1 mouse cellular context compared by ENCODE assay signal in the genomic region with DNA sequence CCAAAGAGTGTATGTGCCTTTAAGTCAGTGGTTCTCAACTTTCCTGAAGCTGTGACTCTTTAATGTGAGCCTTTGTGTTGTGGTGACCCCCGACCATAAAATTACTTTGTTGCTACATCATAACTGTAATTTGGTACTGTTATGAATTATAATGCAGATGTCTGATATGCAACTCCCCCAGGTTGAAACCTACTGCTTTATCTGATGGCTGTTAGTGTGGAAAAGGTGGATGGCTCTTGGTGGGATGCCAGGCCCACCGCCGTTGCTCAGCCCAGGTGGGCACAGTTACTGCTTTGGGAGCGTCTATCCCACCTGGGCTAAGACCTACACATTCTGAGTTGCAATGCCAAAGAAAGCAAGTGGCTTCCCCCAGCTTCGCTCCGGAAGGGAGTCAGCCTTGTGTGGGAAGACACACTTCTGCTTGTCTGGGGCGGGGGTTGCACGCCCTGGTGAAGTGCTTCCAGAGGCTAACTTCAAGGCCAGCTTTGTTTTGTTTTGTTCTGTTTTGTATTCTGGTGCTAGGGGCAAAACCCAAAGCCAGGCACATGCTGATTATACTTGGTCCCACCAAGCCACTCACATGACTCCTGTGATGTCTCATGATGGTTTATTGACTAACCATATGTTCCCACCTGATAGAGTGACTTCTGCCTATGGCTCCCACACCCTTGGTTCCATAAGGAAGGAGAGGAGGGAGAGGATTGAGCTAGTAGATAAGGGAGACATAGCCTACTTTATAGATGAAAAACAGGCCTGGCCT.
TF ChIP-seq lines count a peak whose summit lies in the region.

No protein-coding gene starts in this region.

TF ChIP-seq in MEL, 35 proteins besides CTCF, POLR2A, EP300 and RAD21 (continued from another document):
- TF ChIP-seq MEF2A (IDR thresholded peaks at IDR 0.05; ENCODE audit: extremely low read depth, insufficient replicate concordance, low read depth, low read length, poor library complexity, severe bottlenecking) (no peak), MAFK (IDR thresholded peaks at IDR 0.05; ENCODE audit: borderline replicate concordance, low read depth, low read length) (no peak), ETS1 (IDR thresholded peaks at IDR 0.05; ENCODE audit: low read depth, low read length) (peak; percentile 59; the same call in 1 of the 2 replicates), MAX (IDR thresholded peaks at IDR 0.05; ENCODE audit: low read length) (peak; percentile 46; the same call in 1 of the 2 replicates), HCFC1 (IDR thresholded peaks at IDR 0.05; ENCODE audit: low read depth, low read length) (no peak), CHD1 (IDR thresholded peaks at IDR 0.05; ENCODE audit: low read depth, low read length) (no peak), GATA1 (IDR thresholded peaks at IDR 0.05; ENCODE audit: low read depth, low read length) (peak; percentile 71), USF2 (IDR thresholded peaks at IDR 0.05; ENCODE audit: borderline replicate concordance in 1 of 2, insufficient read depth in 1 of 2, low read depth in 1 of 2, low read length in 2 of 2) (no peak), ELF1 (IDR thresholded peaks at IDR 0.05; ENCODE audit: low read depth, low read length) (no peak), ZC3H11A (IDR thresholded peaks at IDR 0.05; ENCODE audit: low read depth, low read length) (no peak), NELFE (IDR thresholded peaks at IDR 0.05; ENCODE audit: low read depth, low read length) (peak; percentile 10; the same call in 1 of the 2 replicates), TAL1 (IDR thresholded peaks at IDR 0.05; ENCODE audit: low read length) (peak; percentile 67), ZMIZ1 (IDR thresholded peaks at IDR 0.05; ENCODE audit: low read depth, low read length) (no peak; the same call in 1 of the 2 replicates), JUND (IDR thresholded peaks at IDR 0.05; ENCODE audit: low read depth, low read length) (no peak), TBP (IDR thresholded peaks at IDR 0.05; ENCODE audit: low read depth, low read length) (no peak), BHLHE40 (IDR thresholded peaks at IDR 0.05; ENCODE audit: borderline replicate concordance, low read depth, low read length) (peak; percentile 81; the same call in 1 of the 2 replicates), USF1 (IDR thresholded peaks at IDR 0.05; ENCODE audit: low read depth, low read length) (peak; percentile 74), SMC3 (IDR thresholded peaks at IDR 0.05; ENCODE audit: low read depth, low read length) (no peak), MYB (IDR thresholded peaks at IDR 0.05; ENCODE audit: low read depth, low read length) (peak; percentile 60; the same call in 1 of the 2 replicates), MYC (IDR thresholded peaks at IDR 0.05; ENCODE audit: low read depth, low read length) (peak; percentile 56; the same call in 1 of the 2 replicates), NRF1 (IDR thresholded peaks at IDR 0.05; ENCODE audit: insufficient read depth, low read depth, low read length, poor library complexity, severe bottlenecking) (no peak), SIN3A (IDR thresholded peaks at IDR 0.05; ENCODE audit: low read length) (no peak), GABPA (IDR thresholded peaks at IDR 0.05; ENCODE audit: low read depth, low read length) (no peak), MAZ (IDR thresholded peaks at IDR 0.05; ENCODE audit: low read depth, low read length) (peak; percentile 40; the same call in 1 of the 2 replicates), ZKSCAN1 (IDR thresholded peaks at IDR 0.05; ENCODE audit: low read depth, low read length) (no peak), UBTF (IDR thresholded peaks at IDR 0.05; ENCODE audit: borderline replicate concordance, insufficient read depth, low read depth, low read length) (no peak), TCF12 (IDR thresholded peaks at IDR 0.05; ENCODE audit: low read depth, low read length) (peak; percentile 52; the same call in 1 of the 2 replicates), CHD2 (IDR thresholded peaks at IDR 0.05; ENCODE audit: low read length) (no peak), E2F4 (IDR thresholded peaks at IDR 0.05; ENCODE audit: borderline replicate concordance, low read depth, low read length) (no peak), KAT2A (conservative IDR thresholded peaks at IDR 0.05; ENCODE audit: low read depth, low read length) (no peak; the same call in 1 of the 2 replicates), RCOR1 (IDR thresholded peaks at IDR 0.05; ENCODE audit: low read depth, low read length) (no peak), MXI1 (IDR thresholded peaks at IDR 0.05; ENCODE audit: low read depth, low read length) (peak; percentile 50; the same call in 1 of the 2 replicates)
